Mouse (Mus musculus) lung, adult 18-20 months (tissue): ENCODE measurements around the gene Olfr1428.
A peak's percentile ranks its signal among the peaks of the same experiment; 100 is the strongest.
"Not testable (repeated sequence)": the region's sequence is repeated elsewhere in the genome, so short reads cannot be mapped to it uniquely, and the experiment has no call there.

ENCODE experiments used
- DNase-seq, 2 experiments: peaks; one replicate each; pipeline ENCODE4 v3.0.0; 2022; ENCODE audit warnings: mixed read lengths in 2 of 2

Gene Olfr1428

GRCm38 (mm10) chr19:12115797-12116196, at the start of gene Olfr1428:
Gene Olfr1428 (minus strand): TSS chr19:12115897.
- no peak for DNase-seq

GRCm38 (mm10) chr19:12145452-12145851, 29.8 kb upstream of the Olfr1428 start:
- DNase-seq, result no peak

GRCm38 (mm10) chr19:12143356-12143755, 27.7 kb upstream of the Olfr1428 start:
- DNase-seq, result no peak

GRCm38 (mm10) chr19:12134289-12134688, 18.6 kb upstream of the Olfr1428 start:
- peak in 1 of 2 experiments; percentile 10 for DNase-seq

- DNase-seq, result no peak
These were observed 7.4 kb upstream of the Olfr1428 start, which contains the start of gene Olfr76 for GRCm38 (mm10) chr19:12123103-12123502. Gene Olfr76 (minus strand): TSS chr19:12123203.

- no peak for DNase-seq
These were observed 767 bp upstream of the Olfr1428 start for GRCm38 (mm10) chr19:12116464-12116863.

GRCm38 (mm10) chr19:12113807-12114206, 1.9 kb downstream of the Olfr1428 start:
- no peak for DNase-seq

GRCm38 (mm10) chr19:12104541-12104940, 11.2 kb downstream of the Olfr1428 start:
- no peak for DNase-seq

GRCm38 (mm10) chr19:12103234-12103633, 12.5 kb downstream of the Olfr1428 start, which contains the start of gene Olfr1427:
Gene Olfr1427 (minus strand): TSS chr19:12103334.
- no peak for DNase-seq

GRCm38 (mm10) chr19:12091913-12092312, 23.8 kb downstream of the Olfr1428 start, which contains the start of gene Olfr1426:
Gene Olfr1426 (minus strand): TSS chr19:12092013.
- no peak for DNase-seq

GRCm38 (mm10) chr19:12077631-12078030, 38.1 kb downstream of the Olfr1428 start, which contains the start of gene Olfr1425:
Gene Olfr1425 (minus strand): TSS chr19:12077731.
- DNase-seq, result not testable (repeated sequence)

- not testable (repeated sequence) for DNase-seq
These were observed 46.2 kb downstream of the Olfr1428 start for GRCm38 (mm10) chr19:12069546-12069945.

- not testable (repeated sequence) for DNase-seq
These were observed 47.9 kb downstream of the Olfr1428 start for GRCm38 (mm10) chr19:12067806-12068205.

GRCm38 (mm10) chr19:12062582-12062981, 53.1 kb downstream of the Olfr1428 start, which contains the start of gene Olfr1424:
Gene Olfr1424 (minus strand): TSS chr19:12062682.
- DNase-seq, result not testable (repeated sequence)
